Mouse (Mus musculus) stomach, embryonic 16.5 days (tissue): ENCODE data around the gene Fgd3. TPM values are rescaled to one million over a fixed set of nuclear protein-coding genes. Genes with fewer than 3 reads are reported as not detected.

Source experiments
- ATAC-seq: fragments of 200-750 bp; cut with Nextera tagmentation; 2 replicates; pipeline ENCODE4 v1.8.0; 2017; ENCODE audit warnings: moderate number of reproducible peaks, moderate TSS enrichment; ENCODE audit not compliant: insufficient read depth, low FRiP score
- H3K27ac ChIP-seq: fragments of 300-500 bp; sonication (generic); 2 replicates; pipeline ENCODE4 v1.5.1; 2014; ENCODE audit warnings: low read length
- H3K27me3 ChIP-seq: fragments of 300-500 bp; sonication (generic); 2 replicates; pipeline ENCODE4 v1.6.1; 2014; ENCODE audit warnings: low read length, control low read depth, mixed read lengths; ENCODE audit not compliant: control insufficient read depth, insufficient read depth
- H3K36me3 ChIP-seq: fragments of 300-500 bp; sonication (generic); 2 replicates; pipeline ENCODE4 v1.6.1; 2014; ENCODE audit warnings: low read length; ENCODE audit not compliant: control insufficient read depth, insufficient read depth
- H3K4me1 ChIP-seq: fragments of 300-500 bp; sonication (generic); 2 replicates; pipeline ENCODE4 v1.6.1; 2014; ENCODE audit warnings: low read length, control low read depth, mixed read lengths; ENCODE audit not compliant: control insufficient read depth, insufficient read depth
- H3K4me2 ChIP-seq: fragments of 300-500 bp; sonication (generic); 2 replicates; pipeline ENCODE4 v1.6.1; 2014; ENCODE audit warnings: low read depth, low read length, mixed read lengths
- H3K4me3 ChIP-seq: fragments of 300-500 bp; sonication (generic); replicated peaks from 2 replicates; pipeline ENCODE4 v1.5.1; 2014; ENCODE audit warnings: mild to moderate bottlenecking, low read length
- H3K9ac ChIP-seq: fragments of 300-500 bp; sonication (generic); 2 replicates; pipeline ENCODE4 v1.6.1; 2014; ENCODE audit warnings: low read length
- H3K9me3 ChIP-seq: fragments of 300-500 bp; sonication (generic); replicated peaks from 2 replicates; pipeline ENCODE4 v1.6.1; 2016; ENCODE audit warnings: low read length, control low read depth; ENCODE audit not compliant: control insufficient read depth
- WGBS: fragments of 180-500 bp; shearing (Covaris S2); extraction: QIAGEN DNeasy Blood & Tissue Kit; methylation state at CpG from one replicate; pipeline ENCODE4 v1.1.7; 2014; 5-methylcytosine and 5-hydroxymethylcytosine counted together
- polyA plus RNA-seq: library from polyadenylated mRNA; unstranded; fragments of >200 nt; fragmentation: Nextera tagmentation; extraction: Ambion mirVana; gene quantifications from 2 replicates; pipeline ENCODE4 v1.2.1, GENCODE M21; 2015

Gene Fgd3
- polyA plus RNA-seq, 1 experiment from 2014 or later, result 0.40 TPM

DNA sequence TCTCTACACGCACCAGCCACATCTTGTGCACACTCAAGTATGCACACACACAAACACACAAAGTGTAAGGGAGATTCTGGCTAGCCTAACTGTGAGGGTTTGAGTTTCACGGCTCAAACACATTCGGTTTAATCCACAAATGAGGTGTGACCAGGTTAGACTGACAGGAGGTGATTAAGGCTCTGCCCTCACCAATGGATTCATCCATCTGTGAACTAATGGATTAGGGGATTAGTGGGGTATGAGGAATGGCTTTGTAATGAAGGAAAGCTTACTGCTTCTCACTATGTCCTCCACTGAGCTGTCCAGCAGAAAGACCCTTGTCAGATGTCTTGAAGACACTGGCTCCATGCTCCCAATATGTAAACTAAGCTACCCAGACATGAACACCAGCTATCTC, 101.5 kb downstream of the Fgd3 start:
- H3K27me3 ChIP-seq, result no peaks in the 10 kb centered on the region
- peaks cover 21% of the 10 kb centered on the region for H3K4me1 ChIP-seq
- no peak for ATAC-seq
- no peak overlapping the region for H3K4me3 ChIP-seq
- 57% methylated on average over 3 of the region's 3 CpGs for WGBS
- H3K4me2 ChIP-seq, result no peak overlapping the region
- no peak overlapping the region for H3K27ac ChIP-seq
- no peaks in the 10 kb centered on the region for H3K36me3 ChIP-seq
- no peaks in the 10 kb centered on the region for H3K9me3 ChIP-seq
- H3K9ac ChIP-seq, result no peak overlapping the region

DNA sequence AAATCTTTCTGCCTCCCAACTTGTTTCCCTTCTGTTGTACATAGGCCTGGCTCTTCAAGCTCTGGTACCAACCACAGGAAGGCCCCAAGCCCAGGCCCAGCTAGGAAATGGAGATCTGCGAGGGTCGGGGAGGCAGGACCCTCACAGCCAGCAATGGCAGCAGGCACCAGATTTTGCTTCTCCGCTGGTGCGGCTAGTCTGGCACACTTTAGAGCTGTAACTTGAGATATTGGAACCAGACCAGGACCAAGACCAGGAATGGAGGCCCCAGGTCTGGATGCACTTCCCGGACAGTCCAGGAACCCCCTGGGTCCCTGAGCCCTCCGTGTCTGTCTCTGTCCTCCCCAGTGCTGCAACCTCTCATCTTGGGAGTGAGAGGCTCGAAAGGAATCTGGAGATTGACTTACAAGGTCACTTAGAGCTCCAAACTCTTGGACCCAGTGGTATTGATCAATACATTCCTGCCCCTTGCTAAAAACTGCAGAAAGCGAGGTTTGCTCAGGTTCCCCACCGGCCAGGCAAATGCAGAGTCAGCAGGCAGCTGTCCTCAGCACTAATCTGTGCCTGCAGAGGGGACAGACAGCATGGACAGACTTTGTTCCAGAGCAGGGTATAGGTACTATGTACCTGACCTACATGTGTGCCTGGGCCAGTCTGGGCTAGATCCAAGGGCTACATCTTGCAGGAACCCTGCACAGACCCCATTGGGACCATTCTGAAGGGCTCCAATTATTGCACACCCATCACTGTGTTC, 103.1 kb downstream of the Fgd3 start:
- Histone ChIP-seq H3K27ac (peak overlapping the region; percentile 34; the same call in 1 of the 2 replicates), H3K36me3 (no peaks in the 10 kb centered on the region), H3K4me1 (peaks cover 26% of the 10 kb centered on the region), H3K4me3 (no peak overlapping the region), H3K27me3 (no peaks in the 10 kb centered on the region), H3K4me2 (peak overlapping the region; percentile 59), H3K9ac (peak overlapping the region; percentile 93; the same call in 1 of the 2 replicates), H3K9me3 (no peaks in the 10 kb centered on the region)
- 67% methylated on average over 9 of the region's 9 CpGs for WGBS
- no peak for ATAC-seq

DNA sequence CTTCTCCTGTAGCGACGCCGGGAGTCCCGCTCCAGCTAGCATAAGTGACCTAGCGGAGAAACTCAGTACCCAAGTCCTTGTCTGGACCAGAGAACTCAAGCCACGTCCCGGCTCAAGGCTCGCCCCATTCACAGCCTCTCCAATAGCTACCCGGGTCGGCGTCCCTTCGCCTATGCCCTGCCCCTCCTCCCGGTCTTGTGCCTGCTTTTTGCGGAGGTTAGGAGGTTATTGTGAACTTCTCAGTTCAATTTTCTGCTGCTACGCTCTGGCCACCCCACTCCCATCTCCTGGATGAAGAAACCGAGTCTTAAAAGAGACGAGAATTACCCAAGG, 103.9 kb downstream of the Fgd3 start:
- Histone ChIP-seq H3K9me3 (no peaks in the 10 kb centered on the region), H3K9ac (peak overlapping the region; percentile 93), H3K27me3 (no peaks in the 10 kb centered on the region), H3K4me2 (peak overlapping the region; percentile 59), H3K4me1 (peaks cover 28% of the 10 kb centered on the region), H3K36me3 (no peaks in the 10 kb centered on the region), H3K27ac (peak overlapping the region; percentile 34), H3K4me3 (peak overlapping the region; percentile 83)
- WGBS, result 4% methylated on average over 17 of the region's 17 CpGs
- ATAC-seq, result peak; percentile 51

DNA sequence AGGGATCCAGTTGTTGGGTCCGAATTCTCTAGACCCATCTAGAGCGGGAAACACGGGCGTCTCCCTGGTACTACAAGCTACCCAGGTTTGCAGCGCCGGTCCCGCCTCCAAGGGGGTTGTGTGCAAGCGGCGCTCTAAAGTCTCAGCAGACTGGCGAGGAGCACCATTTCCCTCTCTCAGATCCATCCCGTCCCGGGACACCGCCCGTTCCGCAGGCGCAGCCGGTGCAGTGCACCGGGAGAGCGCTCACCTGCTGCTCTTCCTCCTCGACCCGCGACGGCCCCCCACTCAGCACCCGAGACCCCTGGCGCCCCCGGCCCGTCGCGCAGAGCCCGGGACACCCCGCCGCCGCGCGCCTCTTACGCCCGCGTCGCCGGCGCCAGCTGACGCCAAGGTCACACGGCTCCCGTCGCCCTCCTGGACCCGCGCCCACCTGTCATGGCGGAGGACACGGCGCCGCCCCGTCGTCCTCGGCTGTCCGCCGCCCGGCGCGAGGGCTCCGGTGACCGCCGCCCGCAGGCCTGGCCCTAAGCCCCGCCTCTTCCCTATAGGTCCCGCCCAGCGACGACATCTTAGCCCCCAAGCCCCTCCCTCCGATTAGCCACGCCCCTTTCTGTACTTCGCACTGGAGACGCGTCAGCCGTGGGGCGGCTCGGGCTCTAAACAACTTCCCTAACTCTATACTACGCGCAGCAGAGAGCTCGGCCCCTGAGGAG, 104.4 kb downstream of the Fgd3 start, which contains the start of gene Card19:
TSS of gene Card19 (minus strand) at position 534 of the 716 bp plus-strand sequence.
- whole genome bisulfite sequencing, result under 1% methylated on average over 76 of the region's 78 CpGs
- Histone ChIP-seq H3K36me3 (no peaks in the 10 kb centered on the region), H3K27ac (peak within 1 kb of the TSS; percentile 83), H3K4me2 (peak within 1 kb of the TSS; percentile 59), H3K4me3 (peak within 1 kb of the TSS; percentile 83), H3K27me3 (no peaks in the 10 kb centered on the region), H3K9ac (peak within 1 kb of the TSS; percentile 93), H3K9me3 (no peaks in the 10 kb centered on the region), H3K4me1 (peaks cover 28% of the 10 kb centered on the region)
- ATAC-seq, result peak; percentile 93

DNA sequence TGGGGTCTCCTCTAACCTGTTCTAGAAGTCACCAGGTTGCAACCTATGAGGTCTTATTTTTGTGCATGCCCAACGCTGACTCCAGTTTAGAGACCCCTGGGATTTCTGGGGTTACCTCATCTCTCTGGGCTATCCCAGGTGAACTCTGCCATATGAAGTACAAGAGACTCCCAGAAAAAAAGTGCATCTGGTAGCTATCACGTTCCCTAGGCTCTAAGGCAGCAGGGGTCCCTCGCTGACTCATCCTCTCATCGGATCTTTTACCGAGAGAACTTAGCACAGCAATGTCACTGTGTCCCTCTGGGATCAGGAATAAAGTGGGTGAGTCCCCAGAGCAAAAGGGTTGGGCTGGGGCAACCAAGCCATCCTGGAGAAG, 105.0 kb downstream of the Fgd3 start:
- 15% methylated on average over 5 of the region's 5 CpGs for WGBS
- no peaks in the 10 kb centered on the region for H3K9me3 ChIP-seq

DNA sequence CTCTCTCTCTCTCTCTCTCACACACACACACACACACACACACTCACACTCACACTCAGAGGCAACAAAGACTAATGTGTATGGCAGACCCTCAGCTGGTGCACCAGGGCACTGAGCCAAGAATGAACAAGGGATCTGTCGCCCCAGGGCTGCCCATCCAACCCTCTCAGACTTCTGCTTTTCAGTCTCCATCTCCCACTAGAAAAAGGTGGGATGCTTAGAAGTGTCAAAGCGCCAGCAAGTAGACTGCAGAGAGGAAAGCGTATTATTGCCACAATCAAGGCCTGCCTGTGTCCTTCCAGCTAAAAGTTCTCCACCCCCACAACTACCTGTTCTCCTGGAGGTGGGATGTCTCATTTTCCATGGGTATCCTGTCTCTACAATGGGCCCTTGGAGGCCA, 105.7 kb downstream of the Fgd3 start:
- WGBS, result 78% methylated on average over 3 of the region's 3 CpGs
- H3K4me1 ChIP-seq, result peaks cover 28% of the 10 kb centered on the region
- no peaks in the 10 kb centered on the region for H3K27me3 ChIP-seq
- peak overlapping the region; percentile 59; the same call in 1 of the 2 replicates for H3K4me2 ChIP-seq
- H3K4me3 ChIP-seq, result no peak overlapping the region
- H3K9me3 ChIP-seq, result no peaks in the 10 kb centered on the region
- no peaks in the 10 kb centered on the region for H3K36me3 ChIP-seq
- H3K27ac ChIP-seq, result no peak overlapping the region
- no peak for ATAC-seq
- 0 out of 2 replicates have a peak overlapping the region, but pooled peaks have one; percentile 11 for H3K9ac ChIP-seq

More for the DNA sequence above, 105.0 kb downstream of the Fgd3 start:
- Histone ChIP-seq H3K4me2 (peak overlapping the region; percentile 59), H3K36me3 (no peaks in the 10 kb centered on the region), H3K4me1 (peaks cover 28% of the 10 kb centered on the region), H3K27me3 (no peaks in the 10 kb centered on the region), H3K4me3 (peak overlapping the region; percentile 83), H3K9ac (peak overlapping the region; percentile 93), H3K27ac (no peak overlapping the region)
- no peak for ATAC-seq

DNA sequence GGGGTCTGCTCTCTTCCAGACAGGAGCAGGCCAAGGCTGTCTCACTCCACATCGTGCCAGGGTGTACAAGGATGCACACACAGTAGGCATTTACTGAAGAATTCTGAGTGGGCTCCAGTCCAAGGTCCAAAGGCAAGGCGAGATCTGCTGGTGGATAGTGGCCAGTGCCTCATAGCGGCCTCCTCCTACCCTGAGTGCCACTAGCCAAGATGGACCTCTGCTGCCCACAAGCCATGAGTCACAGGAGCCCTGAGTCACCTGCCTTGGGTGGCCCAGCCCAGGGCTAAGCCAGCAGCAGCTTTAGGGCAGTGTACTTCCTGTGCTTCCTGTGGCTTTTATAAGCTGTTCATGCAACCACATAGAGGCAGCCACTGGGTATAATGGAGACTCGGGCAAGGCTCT, 106.6 kb downstream of the Fgd3 start:
- Histone ChIP-seq H3K9me3 (no peaks in the 10 kb centered on the region), H3K4me1 (peaks cover 30% of the 10 kb centered on the region), H3K27ac (no peak overlapping the region), H3K9ac (no peak overlapping the region), H3K4me3 (no peak overlapping the region), H3K4me2 (no peak overlapping the region), H3K36me3 (no peaks in the 10 kb centered on the region), H3K27me3 (no peaks in the 10 kb centered on the region)
- ATAC-seq, result no peak
- WGBS, result 64% methylated on average over 4 of the region's 4 CpGs

DNA sequence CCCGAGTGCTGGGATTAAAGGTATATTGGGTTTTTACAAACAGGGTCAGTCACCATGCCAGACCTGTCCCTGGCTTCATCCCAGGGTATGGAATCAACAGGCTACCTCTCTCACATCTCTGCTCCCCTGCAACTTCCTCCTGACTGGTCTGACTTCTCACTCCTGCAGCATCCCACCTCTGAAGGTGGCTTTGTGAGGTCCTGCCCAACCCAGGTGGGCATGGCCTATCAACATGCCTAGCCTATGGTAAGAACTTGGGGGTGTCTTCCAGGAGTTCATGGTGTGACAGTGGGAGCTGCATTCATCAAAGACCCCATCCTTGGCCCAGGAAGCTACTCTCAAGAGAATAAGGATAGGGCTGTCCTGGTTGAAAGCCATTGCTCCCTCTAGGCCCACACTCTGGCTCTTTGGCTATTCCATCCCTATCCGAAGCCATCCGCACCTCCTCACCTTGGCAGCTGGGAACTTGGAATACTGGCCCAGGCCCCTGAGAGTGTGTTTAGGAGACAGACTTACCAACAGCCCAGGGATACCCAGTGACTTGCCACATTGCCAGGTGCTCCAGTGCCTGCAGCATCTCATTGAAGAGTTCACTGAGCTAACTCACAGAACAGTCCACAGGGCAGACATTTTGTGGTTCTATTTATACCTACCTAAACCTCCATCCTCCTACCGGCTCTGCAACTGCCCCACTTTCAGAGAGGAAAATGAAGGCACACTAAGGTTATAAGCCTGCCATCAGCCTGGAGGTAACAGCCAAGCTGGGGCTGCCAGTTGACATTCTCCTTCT, 107.2 kb downstream of the Fgd3 start:
- Histone ChIP-seq H3K27me3 (no peaks in the 10 kb centered on the region), H3K4me2 (no peak overlapping the region), H3K27ac (no peak overlapping the region), H3K9ac (no peak overlapping the region), H3K36me3 (no peaks in the 10 kb centered on the region), H3K4me1 (peaks cover 30% of the 10 kb centered on the region), H3K9me3 (no peaks in the 10 kb centered on the region), H3K4me3 (no peak overlapping the region)
- no peak for ATAC-seq
- WGBS, result 86% methylated on average over 4 of the region's 4 CpGs
